Mouse (Mus musculus): ENCODE measurements around the gene Pradc1. TPM values are rescaled to one million over a fixed set of nuclear protein-coding genes. Genes with fewer than 3 reads are reported as not detected.

Gene Pradc1
- polyA plus RNA-seq, 1 experiment from 2014 or later, result 29.9 TPM

DNA sequence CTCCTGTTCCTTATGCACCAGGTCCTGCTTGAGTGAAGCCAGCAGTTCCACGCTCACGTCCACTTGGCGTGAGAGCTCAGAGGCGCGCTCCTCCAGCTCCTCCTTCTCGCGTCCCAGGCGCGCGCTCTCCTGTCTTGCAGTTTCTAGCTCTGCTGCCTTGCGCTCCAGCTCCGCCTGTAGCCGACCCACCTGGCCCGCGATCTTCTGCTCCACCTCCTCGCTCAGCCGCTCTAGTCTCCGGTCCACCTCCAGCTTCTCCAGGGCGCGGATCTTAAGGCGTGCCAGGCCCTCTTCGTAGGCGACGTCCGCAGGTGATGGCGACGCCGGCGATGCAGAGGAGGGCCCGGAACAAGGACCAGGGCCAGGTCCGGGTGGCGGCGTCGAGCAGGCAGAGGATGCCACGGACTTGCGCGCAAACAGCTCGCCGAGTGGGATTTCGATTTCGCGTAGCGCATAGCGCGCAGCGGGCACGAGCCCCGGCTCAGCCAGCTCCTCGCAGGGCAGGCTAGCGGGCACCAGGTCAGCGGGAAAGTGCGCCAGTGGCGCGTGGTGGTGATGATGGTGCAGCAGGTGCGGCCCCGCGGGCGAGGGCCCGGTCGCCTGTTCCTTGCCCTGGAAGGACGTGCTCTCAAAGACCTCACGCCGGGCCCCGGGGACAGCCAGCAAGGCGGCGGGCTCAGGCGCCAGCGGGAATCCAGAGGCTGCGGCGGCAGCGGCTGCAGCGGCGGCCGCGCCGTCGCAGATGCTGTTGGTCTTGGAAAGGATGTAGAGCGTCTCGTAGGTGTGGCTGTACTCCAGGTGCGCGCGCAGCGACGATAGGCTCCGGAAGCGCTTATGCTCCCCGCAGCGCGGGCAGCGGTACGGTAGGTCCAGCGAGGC is 32.3 kb upstream of the Pradc1 start:
- ATAC-seq (ENCODE audit: low read depth), result no peak

DNA sequence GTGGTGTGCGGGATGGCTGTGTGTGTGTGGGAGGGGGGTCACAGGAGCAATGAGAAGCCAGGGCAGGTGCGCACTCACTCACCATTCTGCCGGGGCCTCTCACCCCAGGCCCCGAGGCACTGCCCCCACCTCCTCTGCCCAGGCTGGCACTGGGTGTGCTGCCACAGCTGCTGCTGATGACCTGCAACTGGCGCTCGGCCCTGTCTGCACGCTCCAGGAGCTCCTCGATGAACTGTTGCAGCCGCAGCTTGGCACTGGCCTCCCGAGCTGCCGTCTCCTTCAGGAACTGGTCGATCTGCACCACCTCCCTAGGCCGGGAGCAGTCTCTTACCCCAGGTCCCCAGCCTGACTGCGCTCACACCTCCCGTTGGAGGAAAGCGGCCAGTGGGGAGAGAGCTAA is 28.9 kb upstream of the Pradc1 start:
- Histone ChIP-seq H3K4me2 (ENCODE audit: low read depth, low read length) (no peak overlapping the region), H3K4me3 (ENCODE audit: low read depth, low read length) (no peak overlapping the region), H3K36me3 (ENCODE audit: control insufficient read depth, insufficient read depth, low read length) (no peaks in the 10 kb centered on the region), H3K9ac (ENCODE audit: low read depth, low read length) (no peak overlapping the region), H3K27me3 (replicated peaks; ENCODE audit: control insufficient read depth, insufficient read depth, low read length) (peaks cover 54% of the 10 kb centered on the region), H3K4me1 (ENCODE audit: control insufficient read depth, insufficient read depth, low read length) (peaks cover 9% of the 10 kb centered on the region), H3K9me3 (ENCODE audit: control insufficient read depth, low read length) (no peaks in the 10 kb centered on the region), H3K27ac (replicated peaks; ENCODE audit: low read depth, low read length) (no peak overlapping the region)
- WGBS, result 56% methylated on average over 13 of the region's 16 CpGs
- ATAC-seq (ENCODE audit: low read depth) (no peak), DNase-seq (ENCODE audit: low spot score) (no peak)

More for the DNA sequence above, 32.3 kb upstream of the Pradc1 start:
- peak; percentile 24 for DNase-seq (ENCODE audit: low spot score)
- H3K27ac ChIP-seq (replicated peaks; ENCODE audit: low read depth, low read length), result no peak overlapping the region
- WGBS, result 3% methylated on average over 56 of the region's 92 CpGs
- 0 out of 2 replicates have a peak overlapping the region, but pooled peaks have one; percentile 8 for H3K9ac ChIP-seq (ENCODE audit: low read depth, low read length)
- H3K27me3 ChIP-seq (replicated peaks; ENCODE audit: control insufficient read depth, insufficient read depth, low read length), result peaks cover 59% of the 10 kb centered on the region
- peaks cover 9% of the 10 kb centered on the region for H3K4me1 ChIP-seq (ENCODE audit: control insufficient read depth, insufficient read depth, low read length)
- no peaks in the 10 kb centered on the region for H3K9me3 ChIP-seq (ENCODE audit: control insufficient read depth, low read length)
- no peaks in the 10 kb centered on the region for H3K36me3 ChIP-seq (ENCODE audit: control insufficient read depth, insufficient read depth, low read length)
- H3K4me2 ChIP-seq (ENCODE audit: low read depth, low read length), result peak overlapping the region; percentile 56
- peak overlapping the region; percentile 39 for H3K4me3 ChIP-seq (ENCODE audit: low read depth, low read length)

DNA sequence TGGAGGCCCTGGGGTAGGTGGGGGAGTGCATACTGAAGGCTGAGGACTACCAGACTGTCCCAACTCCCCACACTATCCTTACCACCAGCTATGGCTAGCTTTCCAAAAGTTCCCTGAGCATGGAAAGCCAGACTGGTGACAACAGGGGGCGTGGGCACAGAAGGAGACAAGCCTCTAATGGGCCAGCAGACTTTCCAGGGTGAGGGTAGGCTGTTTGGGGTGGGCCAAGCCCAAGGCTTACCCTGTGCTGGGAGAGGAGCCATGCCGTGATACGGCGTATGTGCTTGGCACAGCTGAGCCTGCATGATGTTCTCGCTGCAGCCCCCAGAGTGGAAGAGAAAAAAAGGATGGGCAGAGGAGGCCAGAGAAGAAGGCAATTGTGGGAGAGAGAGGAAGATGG is 28.2 kb upstream of the Pradc1 start:
- H3K27me3 ChIP-seq (replicated peaks; ENCODE audit: control insufficient read depth, insufficient read depth, low read length), result peaks cover 48% of the 10 kb centered on the region
- no peak overlapping the region for H3K4me2 ChIP-seq (ENCODE audit: low read depth, low read length)
- no peak overlapping the region for H3K4me3 ChIP-seq (ENCODE audit: low read depth, low read length)
- H3K9me3 ChIP-seq (ENCODE audit: control insufficient read depth, low read length), result no peaks in the 10 kb centered on the region
- H3K9ac ChIP-seq (ENCODE audit: low read depth, low read length), result no peak overlapping the region
- WGBS, result 73% methylated on average over 5 of the region's 5 CpGs
- no peaks in the 10 kb centered on the region for H3K36me3 ChIP-seq (ENCODE audit: control insufficient read depth, insufficient read depth, low read length)
- DNase-seq (ENCODE audit: low spot score), result no peak
- H3K4me1 ChIP-seq (ENCODE audit: control insufficient read depth, insufficient read depth, low read length), result peaks cover 9% of the 10 kb centered on the region
- no peak for ATAC-seq (ENCODE audit: low read depth)
- H3K27ac ChIP-seq (replicated peaks; ENCODE audit: low read depth, low read length), result no peak overlapping the region

DNA sequence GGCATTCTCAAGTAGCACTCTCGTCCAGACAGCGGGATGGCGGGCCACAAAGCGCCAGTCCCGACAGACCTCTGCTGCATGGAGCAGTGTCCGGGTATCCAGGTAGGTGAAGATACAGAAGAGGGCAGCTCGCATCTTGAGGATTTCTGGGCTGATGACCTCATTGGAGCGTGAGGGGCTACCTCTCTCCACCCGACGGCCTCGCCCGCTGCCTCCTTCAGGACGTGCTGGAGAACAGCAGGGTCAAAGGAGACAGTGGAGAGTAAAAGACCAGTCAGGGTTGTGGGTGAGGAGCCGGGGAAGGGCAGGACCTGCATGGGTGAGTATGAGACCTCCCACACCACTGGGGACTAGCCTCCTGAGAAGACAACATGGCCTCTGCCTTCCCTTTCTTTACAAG is 26.6 kb upstream of the Pradc1 start:
- Histone ChIP-seq H3K4me2 (ENCODE audit: low read depth, low read length) (no peak overlapping the region), H3K9ac (ENCODE audit: low read depth, low read length) (no peak overlapping the region), H3K4me3 (ENCODE audit: low read depth, low read length) (no peak overlapping the region), H3K9me3 (ENCODE audit: control insufficient read depth, low read length) (no peaks in the 10 kb centered on the region), H3K27ac (replicated peaks; ENCODE audit: low read depth, low read length) (no peak overlapping the region), H3K4me1 (ENCODE audit: control insufficient read depth, insufficient read depth, low read length) (no peaks in the 10 kb centered on the region), H3K27me3 (replicated peaks; ENCODE audit: control insufficient read depth, insufficient read depth, low read length) (peaks cover 32% of the 10 kb centered on the region), H3K36me3 (ENCODE audit: control insufficient read depth, insufficient read depth, low read length) (no peaks in the 10 kb centered on the region)
- no peak for ATAC-seq (ENCODE audit: low read depth)
- 47% methylated on average over 14 of the region's 14 CpGs for WGBS
- DNase-seq (ENCODE audit: low spot score), result no peak

DNA sequence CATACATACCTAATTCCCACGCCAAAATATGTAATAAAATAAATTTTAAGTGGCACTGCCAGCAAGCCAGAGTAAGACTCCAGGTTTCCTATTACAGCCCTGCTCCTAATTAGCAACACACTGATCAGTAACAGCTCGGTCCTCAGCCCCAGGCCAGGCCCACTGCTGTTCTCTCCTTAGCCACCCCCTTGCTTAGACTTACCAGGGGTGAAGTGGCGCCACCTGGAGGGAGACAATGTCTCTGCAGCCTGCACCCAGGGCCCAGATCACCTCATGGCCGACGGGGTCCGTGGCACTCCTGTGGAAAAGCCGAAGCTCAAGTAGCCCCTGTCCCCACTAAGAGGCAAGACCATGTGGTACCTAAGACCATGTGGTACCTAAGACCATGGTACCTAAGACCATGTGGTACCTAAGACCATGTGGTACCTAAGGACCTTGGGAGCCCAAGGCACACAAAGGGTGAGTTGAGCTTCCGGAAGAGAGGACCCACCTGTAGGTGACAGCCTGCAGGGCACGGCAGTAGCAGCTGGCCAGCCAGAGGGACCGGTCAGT is 25.7 kb upstream of the Pradc1 start:
- no peak overlapping the region for H3K4me3 ChIP-seq (ENCODE audit: low read depth, low read length)
- H3K4me1 ChIP-seq (ENCODE audit: control insufficient read depth, insufficient read depth, low read length), result no peaks in the 10 kb centered on the region
- ATAC-seq (ENCODE audit: low read depth) (peak; percentile 48; the same call in 1 of the 2 replicates), DNase-seq (ENCODE audit: low spot score) (peak; percentile 23)
- H3K9me3 ChIP-seq (ENCODE audit: control insufficient read depth, low read length), result no peaks in the 10 kb centered on the region
- 34% methylated on average over 9 of the region's 10 CpGs for WGBS
- H3K9ac ChIP-seq (ENCODE audit: low read depth, low read length), result no peak overlapping the region
- peaks cover 23% of the 10 kb centered on the region for H3K27me3 ChIP-seq (replicated peaks; ENCODE audit: control insufficient read depth, insufficient read depth, low read length)
- no peak overlapping the region for H3K4me2 ChIP-seq (ENCODE audit: low read depth, low read length)
- H3K27ac ChIP-seq (replicated peaks; ENCODE audit: low read depth, low read length), result no peak overlapping the region
- no peaks in the 10 kb centered on the region for H3K36me3 ChIP-seq (ENCODE audit: control insufficient read depth, insufficient read depth, low read length)

DNA sequence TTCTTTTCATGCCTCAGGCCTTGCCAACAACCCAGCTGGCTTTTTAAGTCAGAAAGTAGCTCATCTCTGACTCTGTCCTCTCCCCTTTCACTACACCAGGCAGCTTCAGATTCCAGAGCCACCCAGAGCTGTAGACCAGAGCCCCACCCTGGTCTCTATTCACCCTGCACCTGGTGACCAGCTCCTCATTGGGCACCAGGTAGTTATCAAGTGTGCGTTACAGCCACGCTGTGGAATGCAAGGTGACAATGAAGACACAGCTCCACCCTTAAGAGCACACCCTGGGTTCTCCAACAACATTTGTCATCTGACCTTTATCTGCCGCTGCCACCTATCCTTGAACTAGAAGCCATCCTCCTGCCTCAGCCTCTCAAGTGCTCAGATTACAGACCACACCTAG is 23.8 kb upstream of the Pradc1 start:
- Histone ChIP-seq H3K9ac (ENCODE audit: low read depth, low read length) (no peak overlapping the region), H3K36me3 (ENCODE audit: control insufficient read depth, insufficient read depth, low read length) (no peaks in the 10 kb centered on the region), H3K27me3 (replicated peaks; ENCODE audit: control insufficient read depth, insufficient read depth, low read length) (peaks cover 6% of the 10 kb centered on the region; the same call in 1 of the 2 replicates), H3K4me1 (ENCODE audit: control insufficient read depth, insufficient read depth, low read length) (no peaks in the 10 kb centered on the region), H3K9me3 (ENCODE audit: control insufficient read depth, low read length) (no peaks in the 10 kb centered on the region), H3K4me3 (ENCODE audit: low read depth, low read length) (no peak overlapping the region), H3K27ac (replicated peaks; ENCODE audit: low read depth, low read length) (no peak overlapping the region), H3K4me2 (ENCODE audit: low read depth, low read length) (no peak overlapping the region)
- no peak for DNase-seq (ENCODE audit: low spot score)
- no peak for ATAC-seq (ENCODE audit: low read depth)
- WGBS, result 92% methylated on average over 3 of the region's 3 CpGs

DNA sequence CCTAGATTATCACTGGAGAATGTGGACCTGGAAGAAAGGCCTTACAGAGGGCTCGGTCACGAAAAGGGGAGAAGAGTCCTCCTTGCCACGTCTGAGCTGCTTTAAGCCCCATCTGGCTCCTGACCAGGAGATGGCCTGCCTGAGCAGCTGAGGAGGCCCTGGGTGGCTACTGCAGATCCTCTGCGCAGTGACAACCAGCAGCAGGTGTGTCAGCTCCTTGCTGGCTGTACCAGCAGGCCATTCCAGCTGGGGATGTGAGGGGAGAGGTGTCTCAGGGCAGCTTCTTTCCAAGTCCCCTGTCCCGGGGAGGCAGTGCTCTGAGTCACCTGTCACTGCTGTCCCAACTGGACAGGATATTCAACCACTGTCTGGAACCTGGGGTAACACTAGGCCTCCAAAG is 20.8 kb upstream of the Pradc1 start:
- 53% methylated on average over 5 of the region's 5 CpGs for WGBS
- no peak overlapping the region for H3K27ac ChIP-seq (replicated peaks; ENCODE audit: low read depth, low read length)
- H3K4me1 ChIP-seq (ENCODE audit: control insufficient read depth, insufficient read depth, low read length), result no peaks in the 10 kb centered on the region
- no peak overlapping the region for H3K4me3 ChIP-seq (ENCODE audit: low read depth, low read length)
- peaks cover 22% of the 10 kb centered on the region for H3K36me3 ChIP-seq (ENCODE audit: control insufficient read depth, insufficient read depth, low read length)
- DNase-seq (ENCODE audit: low spot score), result no peak
- no peaks in the 10 kb centered on the region for H3K9me3 ChIP-seq (ENCODE audit: control insufficient read depth, low read length)
- no peak for ATAC-seq (ENCODE audit: low read depth)
- H3K9ac ChIP-seq (ENCODE audit: low read depth, low read length), result no peak overlapping the region
- H3K4me2 ChIP-seq (ENCODE audit: low read depth, low read length), result no peak overlapping the region
- H3K27me3 ChIP-seq (replicated peaks; ENCODE audit: control insufficient read depth, insufficient read depth, low read length), result no peaks in the 10 kb centered on the region

DNA sequence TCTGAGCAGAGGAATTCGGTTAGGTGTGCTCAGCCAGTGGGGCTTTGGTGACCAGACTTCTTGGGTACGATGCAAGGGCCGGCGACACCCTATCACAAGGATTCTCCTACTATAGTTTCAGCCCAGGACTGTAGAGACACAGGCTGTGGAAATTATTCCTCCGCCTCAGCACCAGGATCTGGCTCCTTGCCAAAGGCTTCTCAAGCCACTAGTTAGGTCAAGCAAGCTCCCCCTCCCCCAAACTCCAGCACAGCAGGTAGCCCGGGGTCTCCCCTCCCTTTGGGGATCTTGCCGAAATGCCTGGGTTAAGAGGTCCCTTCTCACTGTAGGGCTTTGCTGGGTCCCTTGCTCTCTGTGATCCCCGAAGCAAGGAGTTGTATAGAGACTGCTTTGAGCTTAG is 20.2 kb upstream of the Pradc1 start:
- H3K9ac ChIP-seq (ENCODE audit: low read depth, low read length), result no peak overlapping the region
- DNase-seq (ENCODE audit: low spot score), result no peak
- ATAC-seq (ENCODE audit: low read depth), result no peak
- H3K27ac ChIP-seq (replicated peaks; ENCODE audit: low read depth, low read length), result no peak overlapping the region
- no peak overlapping the region for H3K4me2 ChIP-seq (ENCODE audit: low read depth, low read length)
- H3K4me1 ChIP-seq (ENCODE audit: control insufficient read depth, insufficient read depth, low read length), result no peaks in the 10 kb centered on the region
- WGBS, result 57% methylated on average over 8 of the region's 8 CpGs
- no peaks in the 10 kb centered on the region for H3K9me3 ChIP-seq (ENCODE audit: control insufficient read depth, low read length)
- peaks cover 28% of the 10 kb centered on the region for H3K36me3 ChIP-seq (ENCODE audit: control insufficient read depth, insufficient read depth, low read length)
- no peaks in the 10 kb centered on the region for H3K27me3 ChIP-seq (replicated peaks; ENCODE audit: control insufficient read depth, insufficient read depth, low read length)
- no peak overlapping the region for H3K4me3 ChIP-seq (ENCODE audit: low read depth, low read length)

All from embryonic facial prominence, embryonic 14.5 days (tissue).